Mouse (Mus musculus) large intestine, adult 2 months (tissue): Measurements from ENCODE around the gene Gnl3. TPM values are rescaled to one million over a fixed set of nuclear protein-coding genes. Genes with fewer than 3 reads are reported as not detected.

Source experiments
- polyA plus RNA-seq: library from polyadenylated mRNA; depleted of rRNA; stranded (reverse); fragments of >200 nt; gene quantifications from 2 replicates; pipeline ENCODE4 v1.2.3, GENCODE M21; 2012; rRNA removed

The Gnl3 gene
- polyA plus RNA-seq, 1 experiment = 21.0 TPM

Other genes starting within 250 kb of the Gnl3 start
- 8.1 and 9.1 TPM in 2 replicates for gene Tmem110, start 193.6 kb downstream of the Gnl3 start, polyA plus RNA-seq
- 42.7 and 49.2 TPM in 2 replicates for gene Mustn1, start 140.0 kb downstream of the Gnl3 start, polyA plus RNA-seq
- gene Itih4, start 132.7 kb downstream of the Gnl3 start, polyA plus RNA-seq = 0.02 and 0.03 TPM in 2 replicates
- gene Itih3, start 95.4 kb downstream of the Gnl3 start, polyA plus RNA-seq = 0.42 and 0.73 TPM in 2 replicates
- 0.04 TPM in 1 of 2 replicates, not detected in the other for gene Itih1, start 75.9 kb downstream of the Gnl3 start, polyA plus RNA-seq
- 1.5 and 2.9 TPM in 2 replicates for gene Nek4, start 67.8 kb downstream of the Gnl3 start, polyA plus RNA-seq
- 9.9 and 10.1 TPM in 2 replicates for gene Glt8d1, start 17.8 kb downstream of the Gnl3 start, polyA plus RNA-seq
- 206 TPM in 2 replicates for gene Spcs1, start 17.5 kb downstream of the Gnl3 start, polyA plus RNA-seq
- 6.0 and 9.7 TPM in 2 replicates for gene Pbrm1, start within 50 bp of the Gnl3 start, polyA plus RNA-seq
- gene Smim4, start 109.8 kb upstream of the Gnl3 start, polyA plus RNA-seq = 25.4 and 30.4 TPM in 2 replicates
- gene Nt5dc2, start 111.9 kb upstream of the Gnl3 start, polyA plus RNA-seq = 9.5 and 9.8 TPM in 2 replicates
- 39.2 and 72.8 TPM in 2 replicates for gene Stab1, start 149.5 kb upstream of the Gnl3 start, polyA plus RNA-seq
- 0.18 and 0.42 TPM in 2 replicates for gene Tnnc1, start 189.2 kb upstream of the Gnl3 start, polyA plus RNA-seq
- gene Nisch, start 197.8 kb upstream of the Gnl3 start, polyA plus RNA-seq = 119 and 164 TPM in 2 replicates
- gene Sema3g, start 198.7 kb upstream of the Gnl3 start, polyA plus RNA-seq = 1.3 and 1.8 TPM in 2 replicates
- gene Phf7, start 232.2 kb upstream of the Gnl3 start, polyA plus RNA-seq = 4.0 and 4.6 TPM in 2 replicates
- 32.6 and 44.7 TPM in 2 replicates for gene Bap1, start 232.3 kb upstream of the Gnl3 start, polyA plus RNA-seq